Mouse (Mus musculus): ENCODE measurements around the gene Col27a1. TPM values are rescaled to one million over a fixed set of nuclear protein-coding genes. Genes with fewer than 3 reads are reported as not detected.

Col27a1 gene
- polyA plus RNA-seq, 1 experiment from 2014 or later, result 32.3 TPM

GRCm38 (mm10) chr4:63323275-63323815, 109.5 kb downstream of the Col27a1 start:
- Histone ChIP-seq H3K27ac (no peak overlapping the region), H3K4me1 (no peaks in the 10 kb centered on the region), H3K36me3 (peaks cover 87% of the 10 kb centered on the region), H3K9ac (no peak overlapping the region), H3K27me3 (no peaks in the 10 kb centered on the region), H3K4me2 (replicated peaks) (no peak overlapping the region), H3K9me3 (no peaks in the 10 kb centered on the region), H3K4me3 (no peak overlapping the region)
- no peak for ATAC-seq (ENCODE audit: low FRiP score, low read depth)
- WGBS, result 81% methylated on average over 8 of the region's 8 CpGs

- peaks cover 58% of the 10 kb centered on the region for H3K36me3 ChIP-seq
- no peaks in the 10 kb centered on the region for H3K27me3 ChIP-seq
- no peak for ATAC-seq (ENCODE audit: low FRiP score, low read depth)
- no peak overlapping the region for H3K4me3 ChIP-seq
- no peaks in the 10 kb centered on the region for H3K9me3 ChIP-seq
- H3K27ac ChIP-seq, result no peak overlapping the region
- H3K4me2 ChIP-seq (replicated peaks), result no peak overlapping the region
- no peaks in the 10 kb centered on the region for H3K4me1 ChIP-seq
- H3K9ac ChIP-seq, result no peak overlapping the region
- 91% methylated on average over 4 of the region's 4 CpGs for WGBS
These were observed 119.6 kb downstream of the Col27a1 start for GRCm38 (mm10) chr4:63333403-63333802.

GRCm38 (mm10) chr4:63338414-63339076, 124.7 kb downstream of the Col27a1 start:
- no peak for ATAC-seq (ENCODE audit: low FRiP score, low read depth)
- Histone ChIP-seq H3K4me2 (replicated peaks) (no peak overlapping the region), H3K4me3 (no peak overlapping the region), H3K36me3 (peaks cover 18% of the 10 kb centered on the region), H3K27me3 (no peaks in the 10 kb centered on the region), H3K9ac (no peak overlapping the region), H3K4me1 (no peaks in the 10 kb centered on the region; the same call in 1 of the 2 replicates), H3K27ac (no peak overlapping the region), H3K9me3 (no peaks in the 10 kb centered on the region)
- 67% methylated on average over 3 of the region's 3 CpGs for WGBS

GRCm38 (mm10) chr4:63342491-63342890, 128.7 kb downstream of the Col27a1 start:
- H3K9ac ChIP-seq, result no peak overlapping the region
- WGBS, result 78% methylated on average over 4 of the region's 4 CpGs
- ATAC-seq (ENCODE audit: low FRiP score, low read depth), result no peak
- H3K4me2 ChIP-seq (replicated peaks), result no peak overlapping the region
- no peak overlapping the region for H3K27ac ChIP-seq
- H3K4me1 ChIP-seq, result no peaks in the 10 kb centered on the region; the same call in 1 of the 2 replicates
- H3K27me3 ChIP-seq, result no peaks in the 10 kb centered on the region
- H3K4me3 ChIP-seq, result no peak overlapping the region
- no peaks in the 10 kb centered on the region for H3K9me3 ChIP-seq
- H3K36me3 ChIP-seq, result no peaks in the 10 kb centered on the region

GRCm38 (mm10) chr4:63343608-63344007, 129.8 kb downstream of the Col27a1 start:
- no peak for ATAC-seq (ENCODE audit: low FRiP score, low read depth)
- H3K36me3 ChIP-seq, result no peaks in the 10 kb centered on the region

GRCm38 (mm10) chr4:63344295-63344694, 130.5 kb downstream of the Col27a1 start, which contains the start of gene Orm1:
TSS of gene Orm1 (plus strand) at chr4:63344560.
- 83% methylated on average over 8 of the region's 8 CpGs for WGBS

More at GRCm38 (mm10) chr4:63343608-63344007, 129.8 kb downstream of the Col27a1 start:
- 36% methylated on average over 3 of the region's 3 CpGs for WGBS
- Histone ChIP-seq H3K4me2 (replicated peaks) (no peak overlapping the region), H3K9ac (no peak overlapping the region), H3K27me3 (no peaks in the 10 kb centered on the region), H3K27ac (no peak overlapping the region), H3K9me3 (no peaks in the 10 kb centered on the region), H3K4me3 (no peak overlapping the region), H3K4me1 (no peaks in the 10 kb centered on the region; the same call in 1 of the 2 replicates)

GRCm38 (mm10) chr4:63345261-63345660, 131.5 kb downstream of the Col27a1 start:
- H3K4me1 ChIP-seq, result no peaks in the 10 kb centered on the region
- H3K36me3 ChIP-seq, result no peaks in the 10 kb centered on the region
- ATAC-seq (ENCODE audit: low FRiP score, low read depth), result no peak
- no peaks in the 10 kb centered on the region for H3K9me3 ChIP-seq
- H3K4me3 ChIP-seq, result no peak overlapping the region
- H3K27me3 ChIP-seq, result no peaks in the 10 kb centered on the region
- H3K4me2 ChIP-seq (replicated peaks), result no peak overlapping the region
- no peak overlapping the region for H3K9ac ChIP-seq
- H3K27ac ChIP-seq, result no peak overlapping the region

More at GRCm38 (mm10) chr4:63344295-63344694, 130.5 kb downstream of the Col27a1 start, which contains the start of gene Orm1:
- no peak within 1 kb of the TSS for H3K27ac ChIP-seq
- H3K27me3 ChIP-seq, result no peaks in the 10 kb centered on the region
- no peak within 1 kb of the TSS for H3K4me3 ChIP-seq
- H3K4me1 ChIP-seq, result no peaks in the 10 kb centered on the region; the same call in 1 of the 2 replicates
- H3K4me2 ChIP-seq (replicated peaks), result no peak within 1 kb of the TSS
- H3K9ac ChIP-seq, result no peak within 1 kb of the TSS
- no peaks in the 10 kb centered on the region for H3K9me3 ChIP-seq
- no peak for ATAC-seq (ENCODE audit: low FRiP score, low read depth)
- H3K36me3 ChIP-seq, result no peaks in the 10 kb centered on the region

- no peak for ATAC-seq (ENCODE audit: low FRiP score, low read depth)
- Histone ChIP-seq H3K9ac (no peak overlapping the region), H3K4me1 (0 out of 2 replicates have a peak, but pooled peaks cover 2% of the 10 kb centered on the region), H3K9me3 (no peaks in the 10 kb centered on the region), H3K36me3 (no peaks in the 10 kb centered on the region), H3K27me3 (no peaks in the 10 kb centered on the region), H3K27ac (no peak overlapping the region), H3K4me3 (no peak overlapping the region), H3K4me2 (replicated peaks) (no peak overlapping the region)
- WGBS, result 88% methylated on average over 4 of the region's 4 CpGs
These were observed 132.9 kb downstream of the Col27a1 start for GRCm38 (mm10) chr4:63346659-63347058.

GRCm38 (mm10) chr4:63348524-63348923, 134.7 kb downstream of the Col27a1 start:
- Histone ChIP-seq H3K36me3 (no peaks in the 10 kb centered on the region), H3K9me3 (no peaks in the 10 kb centered on the region), H3K9ac (no peak overlapping the region), H3K27ac (no peak overlapping the region), H3K27me3 (no peaks in the 10 kb centered on the region), H3K4me3 (no peak overlapping the region), H3K4me1 (0 out of 2 replicates have a peak, but pooled peaks cover 2% of the 10 kb centered on the region), H3K4me2 (replicated peaks) (no peak overlapping the region)
- 73% methylated on average over 6 of the region's 6 CpGs for WGBS
- ATAC-seq (ENCODE audit: low FRiP score, low read depth), result no peak

- no peaks in the 10 kb centered on the region for H3K9me3 ChIP-seq
- ATAC-seq (ENCODE audit: low FRiP score, low read depth), result no peak
- no peak within 1 kb of the TSS for H3K4me3 ChIP-seq
- 77% methylated on average over 4 of the region's 4 CpGs for WGBS
- no peak within 1 kb of the TSS for H3K4me2 ChIP-seq (replicated peaks)
- no peaks in the 10 kb centered on the region for H3K27me3 ChIP-seq
- no peak within 1 kb of the TSS for H3K9ac ChIP-seq
- 0 out of 2 replicates have a peak, but pooled peaks cover 2% of the 10 kb centered on the region for H3K4me1 ChIP-seq
- no peak within 1 kb of the TSS for H3K27ac ChIP-seq
- no peaks in the 10 kb centered on the region for H3K36me3 ChIP-seq
These were observed 142.3 kb downstream of the Col27a1 start, which contains the start of gene Orm3 for GRCm38 (mm10) chr4:63355877-63356665. TSS of gene Orm3 (plus strand) at chr4:63356162.

GRCm38 (mm10) chr4:63356981-63357570, 143.3 kb downstream of the Col27a1 start:
- no peaks in the 10 kb centered on the region for H3K9me3 ChIP-seq
- H3K4me2 ChIP-seq (replicated peaks), result no peak overlapping the region
- no peak overlapping the region for H3K9ac ChIP-seq
- 36% methylated on average over 2 of the region's 2 CpGs for WGBS
- no peaks in the 10 kb centered on the region for H3K4me1 ChIP-seq
- no peak overlapping the region for H3K27ac ChIP-seq
- H3K36me3 ChIP-seq, result no peaks in the 10 kb centered on the region
- no peaks in the 10 kb centered on the region for H3K27me3 ChIP-seq
- H3K4me3 ChIP-seq, result no peak overlapping the region
- no peak for ATAC-seq (ENCODE audit: low FRiP score, low read depth)

- no peaks in the 10 kb centered on the region for H3K27me3 ChIP-seq
- H3K4me3 ChIP-seq, result no peak overlapping the region
- H3K27ac ChIP-seq, result no peak overlapping the region
- H3K36me3 ChIP-seq, result no peaks in the 10 kb centered on the region
- no peaks in the 10 kb centered on the region for H3K9me3 ChIP-seq
- no peaks in the 10 kb centered on the region for H3K4me1 ChIP-seq
- H3K9ac ChIP-seq, result no peak overlapping the region
- no peak overlapping the region for H3K4me2 ChIP-seq (replicated peaks)
- ATAC-seq (ENCODE audit: low FRiP score, low read depth), result no peak
- WGBS, result 82% methylated on average over 6 of the region's 6 CpGs
These were observed 146.1 kb downstream of the Col27a1 start for GRCm38 (mm10) chr4:63359861-63360260.
